Mouse (Mus musculus) heart, postnatal 4 days (tissue): ENCODE measurements around the gene Gm29609. TPM values are rescaled to one million over a fixed set of nuclear protein-coding genes. Genes with fewer than 3 reads are reported as not detected.
"Not testable (repeated sequence)": the region's sequence is repeated elsewhere in the genome, so short reads cannot be mapped to it uniquely, and the experiment has no call there.

ENCODE experiments used
- DNase-seq: peaks from one replicate; pipeline ENCODE4 v3.0.0; 2021
- total RNA-seq, 2 experiments: library from RNA; stranded (reverse); gene quantifications; 2 replicates each; pipeline ENCODE4 v1.2.3; 2021

Gene Gm29609
- 1 to 10 TPM in 1 of 2 experiments, under 1 TPM in 1; 0.86 to 1.1 TPM for total RNA-seq

DNA sequence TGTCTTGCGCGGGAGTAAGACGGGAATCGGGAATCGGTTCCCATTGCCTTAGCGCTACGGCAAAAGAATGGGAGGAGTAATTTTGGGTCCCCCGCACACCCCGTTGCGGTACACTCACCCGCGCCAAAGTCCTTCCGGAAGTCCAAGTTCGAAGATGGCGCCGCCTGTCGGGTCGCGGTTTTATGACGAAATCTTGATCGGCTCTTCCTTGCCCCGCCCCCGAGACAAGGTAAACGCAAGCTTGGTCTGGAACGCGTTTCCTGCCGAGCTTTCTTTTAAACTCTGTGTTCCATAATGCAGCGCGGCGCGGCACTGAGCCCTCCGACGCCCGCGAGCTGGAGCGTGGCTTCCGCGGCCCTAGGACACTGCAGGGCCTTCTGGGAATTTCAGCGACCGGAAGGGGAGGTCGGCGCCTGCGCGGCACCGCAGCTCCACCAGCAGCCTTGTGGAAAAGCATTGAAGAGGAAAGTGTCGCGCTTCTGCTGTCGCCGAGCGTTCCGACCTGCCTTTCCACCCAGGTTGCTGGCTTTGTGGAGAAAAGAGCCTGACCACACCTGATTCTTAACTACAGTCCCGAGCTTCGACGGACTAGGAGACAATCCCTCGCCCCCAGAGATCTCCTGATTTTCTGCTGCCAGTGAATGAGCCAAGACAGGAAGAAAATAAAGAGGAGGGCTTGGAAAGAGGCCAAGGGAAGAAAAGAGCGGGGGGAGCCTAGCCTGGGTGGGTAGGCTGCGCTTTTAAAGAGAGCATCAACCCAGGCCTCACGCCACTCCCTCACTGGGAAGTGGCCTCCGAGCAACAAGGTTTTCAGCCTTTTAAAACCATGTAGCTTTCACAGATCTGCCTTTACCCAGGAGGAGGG is at the start of gene Gm29609, which contains the start of gene Gtf3c2:
Gene Gm29609 (minus strand): TSS at position 146 of the 865 bp plus-strand sequence.
Gene Gtf3c2 (minus strand): TSS at position 379 of the 865 bp plus-strand sequence.
- peak; percentile 95 for DNase-seq

GRCm38 (mm10) chr5:31226641-31227040 is 46.9 kb upstream of the Gm29609 start:
- no peak for DNase-seq

- DNase-seq, result no peak
These were observed 43.0 kb upstream of the Gm29609 start for GRCm38 (mm10) chr5:31222696-31223095.

DNA sequence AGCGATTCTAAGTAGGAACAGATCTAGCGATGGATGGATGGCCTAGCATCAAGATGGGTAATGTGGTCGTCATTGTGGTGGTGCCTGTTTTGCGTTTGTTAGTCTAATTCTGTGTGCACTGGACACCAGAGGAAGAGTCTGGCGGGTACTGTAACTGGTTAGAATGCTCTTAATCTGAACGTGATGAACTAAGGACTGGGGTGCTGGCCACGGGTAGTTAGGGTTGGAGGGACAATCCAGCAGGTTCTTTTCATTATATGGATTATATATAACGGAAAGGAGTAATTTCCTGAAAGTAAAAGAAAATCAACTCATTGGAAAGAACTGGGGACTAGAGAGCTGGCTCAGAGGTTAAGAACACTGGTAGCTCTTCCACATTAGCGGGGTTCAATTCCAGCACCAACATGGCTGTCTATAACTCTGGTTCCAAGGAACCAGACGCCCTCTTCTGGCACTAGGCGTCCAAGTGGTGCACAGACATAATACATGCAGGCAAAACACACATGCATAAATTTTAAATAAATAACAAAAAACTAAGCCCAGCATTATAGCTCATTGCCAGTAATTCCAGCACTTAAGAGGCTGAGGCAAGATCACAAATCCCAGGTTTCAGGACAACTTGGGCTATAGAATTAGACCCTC is 41.7 kb upstream of the Gm29609 start:
- DNase-seq, result peak; percentile 27

DNA sequence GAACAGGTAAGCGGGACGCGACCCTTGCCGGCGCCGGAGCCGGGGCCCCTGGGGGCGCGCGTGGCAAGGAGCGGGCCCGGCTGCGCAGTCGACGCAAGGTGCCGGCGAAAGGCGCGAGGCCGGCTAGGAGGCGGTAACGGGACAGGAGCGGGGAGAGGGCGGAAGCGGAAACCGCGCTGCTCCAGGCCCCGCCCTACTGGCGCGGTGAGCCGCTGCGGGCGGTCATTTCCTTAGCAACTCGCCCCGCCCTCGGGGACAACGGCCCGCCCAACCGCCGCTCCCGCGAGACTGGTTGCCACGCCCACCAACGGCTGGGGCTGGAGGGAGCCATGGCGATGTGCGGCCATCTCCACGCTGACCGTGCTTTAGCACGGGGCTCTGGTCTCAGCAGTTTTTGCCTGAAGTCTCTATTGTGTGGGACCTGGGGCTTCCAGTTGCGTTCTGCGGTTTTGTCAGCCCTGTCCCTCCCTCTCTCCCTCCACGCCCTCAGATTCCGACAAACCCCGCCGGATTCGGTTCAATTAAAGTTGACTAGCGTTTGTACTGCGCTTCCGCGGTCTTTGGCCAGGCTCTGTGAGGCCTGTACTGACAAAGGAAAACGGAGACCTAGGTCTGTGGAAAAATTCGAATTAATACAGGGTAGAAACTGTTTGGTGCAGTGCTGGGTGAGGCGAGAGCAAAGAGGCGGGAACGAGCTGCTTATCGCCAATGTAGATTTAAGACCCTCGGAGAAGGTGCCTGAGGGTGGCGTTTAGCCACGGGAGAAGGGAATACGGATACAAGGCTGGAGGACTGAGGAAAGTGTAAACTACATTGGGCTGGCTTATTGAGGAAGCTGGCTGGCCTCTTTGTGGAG is 41.0 kb upstream of the Gm29609 start, which contains the start of gene Ppm1g:
Gene Ppm1g (minus strand): TSS at position 240 of the 856 bp plus-strand sequence.
- DNase-seq, result peak; percentile 99

DNA sequence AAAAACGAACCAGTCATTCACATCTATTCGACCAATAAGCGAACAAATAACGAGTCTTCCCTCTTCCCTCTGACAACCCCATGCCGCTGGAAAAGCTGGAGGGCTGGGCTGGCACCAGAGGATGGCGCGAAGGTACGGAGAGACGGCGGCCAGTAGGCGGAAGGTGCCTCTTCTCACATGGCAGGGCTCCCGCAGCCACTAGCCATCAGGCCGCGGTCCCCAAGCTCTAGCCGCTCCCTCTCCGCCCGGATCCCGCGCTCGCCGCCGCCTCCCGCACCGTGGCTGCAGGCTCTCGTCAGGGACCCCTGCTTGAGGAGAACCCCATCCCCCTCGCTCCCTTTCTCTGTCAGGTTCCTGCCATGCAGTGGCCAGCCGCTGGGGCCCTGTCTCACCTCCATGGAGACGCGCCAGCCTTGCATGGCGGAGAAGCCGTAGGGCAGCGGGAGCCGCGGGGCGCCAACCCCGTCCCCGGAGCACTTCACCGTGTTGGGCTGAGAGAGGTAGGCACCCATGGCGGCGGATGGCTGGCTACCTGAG is 40.3 kb upstream of the Gm29609 start:
- peak; percentile 70 for DNase-seq

- DNase-seq, result no peak
These were observed 39.8 kb upstream of the Gm29609 start for GRCm38 (mm10) chr5:31219474-31219873.

DNA sequence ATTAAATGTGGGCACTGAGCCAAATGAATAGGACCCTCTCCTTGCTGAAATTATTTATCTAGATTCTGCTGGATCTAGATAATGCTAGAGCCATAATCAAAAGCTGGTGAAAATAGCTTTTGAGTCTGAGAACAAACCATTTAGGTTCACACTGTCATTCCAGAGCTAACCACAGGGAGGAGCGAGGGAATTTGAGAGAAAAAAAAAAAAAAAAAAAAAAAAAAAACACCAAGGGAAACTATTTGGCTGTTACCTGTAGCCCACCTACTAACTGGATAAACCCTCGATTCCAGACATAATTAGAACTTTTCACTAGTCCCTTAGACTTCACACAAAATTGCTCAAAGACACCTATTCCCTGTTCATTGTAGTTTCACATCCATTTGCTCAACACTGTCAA is 39.4 kb upstream of the Gm29609 start:
- DNase-seq, result no peak

DNA sequence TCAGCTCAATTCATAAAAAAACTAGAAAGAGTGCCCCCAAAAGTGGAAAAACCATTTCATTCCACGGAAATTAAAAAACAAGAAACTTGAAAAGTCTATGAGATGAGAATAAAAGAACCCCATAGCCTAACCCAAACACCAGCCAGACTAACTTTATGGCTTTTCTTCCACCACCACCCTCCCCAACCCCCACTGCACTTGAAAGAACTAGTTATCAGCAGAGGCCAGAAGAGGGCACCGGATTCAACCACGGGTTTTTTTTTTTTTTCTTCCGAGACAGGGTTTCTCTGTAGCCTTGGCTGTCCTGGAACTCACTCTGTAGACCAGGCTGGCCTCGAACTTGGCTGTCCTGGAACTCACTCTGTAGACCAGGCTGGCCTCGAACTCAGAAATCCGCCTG is 38.6 kb upstream of the Gm29609 start:
- no peak for DNase-seq

GRCm38 (mm10) chr5:31216554-31216953 is 36.8 kb upstream of the Gm29609 start:
- not testable (repeated sequence) for DNase-seq

DNA sequence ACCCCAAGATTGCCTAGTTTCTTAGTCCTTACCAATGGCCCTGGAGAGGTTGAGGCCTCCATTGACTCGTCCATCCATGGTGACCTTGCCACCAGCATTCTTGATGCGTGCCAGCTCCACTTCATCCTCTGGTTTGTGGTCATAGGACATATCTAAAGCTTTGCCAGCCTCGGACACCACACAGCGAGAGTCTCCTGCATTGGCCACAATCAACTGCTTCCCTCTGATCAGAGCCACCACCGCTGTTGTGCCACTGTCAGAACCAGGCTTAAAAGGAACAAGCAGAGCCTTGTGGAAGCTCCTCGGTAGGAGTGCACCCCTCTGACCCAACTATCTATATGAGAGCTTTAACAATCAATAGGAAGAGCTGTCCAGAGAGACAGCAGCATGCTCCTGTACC is 24.7 kb upstream of the Gm29609 start:
- no peak for DNase-seq

DNA sequence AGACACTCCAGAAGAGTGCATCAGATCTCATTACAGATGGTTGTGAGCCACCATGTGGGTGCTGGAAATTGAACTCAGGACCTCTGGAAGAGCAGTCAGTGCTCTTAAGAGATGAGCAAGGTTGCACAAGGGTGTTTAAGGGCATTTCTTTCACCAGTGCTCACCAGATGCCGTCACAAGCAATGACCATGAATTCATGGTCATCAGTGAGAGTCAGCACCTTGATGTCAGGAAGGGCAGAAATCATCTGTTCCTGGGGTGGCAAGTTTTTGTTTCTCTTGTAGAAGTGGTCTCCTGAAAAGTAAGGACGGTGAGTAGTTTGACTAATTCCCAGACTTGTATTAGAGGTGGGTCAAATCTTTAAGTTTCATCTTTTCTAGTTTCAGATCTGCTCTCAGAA is 24.2 kb upstream of the Gm29609 start:
- DNase-seq, result no peak

GRCm38 (mm10) chr5:31202933-31203332 is 23.2 kb upstream of the Gm29609 start:
- no peak for DNase-seq

DNA sequence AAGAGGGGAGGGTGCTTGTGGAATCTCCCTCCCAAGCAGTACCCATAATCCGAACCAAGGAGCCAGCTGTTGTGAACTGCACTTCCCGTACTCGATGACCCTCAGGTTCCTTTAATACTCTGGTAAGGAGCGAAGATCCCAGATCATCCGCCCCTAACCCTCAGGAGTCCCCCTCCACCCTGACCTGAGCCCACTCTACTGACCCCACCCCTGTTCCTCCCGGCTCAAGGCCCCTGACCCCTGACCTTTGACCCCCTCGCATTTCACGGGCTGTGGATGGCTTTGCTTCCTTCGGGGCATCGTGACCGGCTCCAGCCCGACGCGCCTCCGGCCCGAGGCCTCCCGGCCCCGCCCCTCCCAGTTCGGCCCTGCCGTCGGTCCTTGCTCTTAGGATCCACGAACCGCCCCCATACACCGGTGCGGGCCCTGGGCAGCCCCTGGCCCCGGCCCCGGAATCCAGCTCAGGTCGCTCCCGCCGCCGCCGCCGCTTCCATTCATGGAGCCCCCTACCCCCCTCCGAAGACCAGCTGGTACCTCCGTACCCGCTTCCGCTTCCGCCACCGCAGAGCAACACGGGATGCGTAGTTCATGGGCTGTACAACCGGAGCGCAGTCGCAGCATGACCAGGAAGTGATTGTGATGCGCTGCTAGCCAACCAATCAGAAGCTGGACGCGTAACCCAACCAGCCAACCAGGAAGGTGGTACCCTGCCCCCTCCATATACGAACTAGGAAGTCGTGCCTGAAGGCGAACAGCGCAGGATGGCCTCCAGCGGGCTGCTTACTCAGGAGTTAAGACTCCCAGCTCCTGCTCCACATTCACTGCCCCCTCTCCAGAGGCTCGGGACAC is 22.3 kb upstream of the Gm29609 start, which contains the start of gene Zfp513:
Gene Zfp513 (minus strand): TSS at position 562 of the 849 bp plus-strand sequence.
- DNase-seq, result peak; percentile 95

- no peak for DNase-seq
These were observed 21.5 kb upstream of the Gm29609 start for GRCm38 (mm10) chr5:31201042-31201741.

DNA sequence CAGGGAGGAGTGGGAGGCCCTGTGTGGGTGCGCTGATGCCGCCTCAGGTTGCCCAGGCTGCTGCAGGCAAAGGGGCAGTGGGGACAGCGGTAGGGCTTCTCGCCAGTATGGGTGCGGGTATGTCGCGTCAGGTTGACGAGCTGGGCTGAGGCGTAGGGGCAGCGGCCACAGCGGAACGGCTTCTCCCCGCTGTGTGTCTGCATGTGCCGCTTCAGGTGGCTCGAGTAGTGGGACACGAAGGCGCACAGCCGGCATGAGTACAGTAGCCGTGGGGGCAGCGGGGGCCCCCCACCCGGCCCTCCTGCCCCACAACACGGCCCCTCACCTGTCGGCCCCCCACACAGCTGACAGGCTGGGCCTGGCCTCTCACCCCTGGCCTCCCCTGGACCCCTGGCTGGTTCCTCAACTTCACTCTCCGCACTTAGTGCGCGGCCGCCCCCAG is 20.6 kb upstream of the Gm29609 start:
- no peak for DNase-seq

GRCm38 (mm10) chr5:31199893-31200292 is 20.2 kb upstream of the Gm29609 start:
- no peak for DNase-seq

GRCm38 (mm10) chr5:31199321-31199892 is 19.7 kb upstream of the Gm29609 start:
- DNase-seq, result no peak

DNA sequence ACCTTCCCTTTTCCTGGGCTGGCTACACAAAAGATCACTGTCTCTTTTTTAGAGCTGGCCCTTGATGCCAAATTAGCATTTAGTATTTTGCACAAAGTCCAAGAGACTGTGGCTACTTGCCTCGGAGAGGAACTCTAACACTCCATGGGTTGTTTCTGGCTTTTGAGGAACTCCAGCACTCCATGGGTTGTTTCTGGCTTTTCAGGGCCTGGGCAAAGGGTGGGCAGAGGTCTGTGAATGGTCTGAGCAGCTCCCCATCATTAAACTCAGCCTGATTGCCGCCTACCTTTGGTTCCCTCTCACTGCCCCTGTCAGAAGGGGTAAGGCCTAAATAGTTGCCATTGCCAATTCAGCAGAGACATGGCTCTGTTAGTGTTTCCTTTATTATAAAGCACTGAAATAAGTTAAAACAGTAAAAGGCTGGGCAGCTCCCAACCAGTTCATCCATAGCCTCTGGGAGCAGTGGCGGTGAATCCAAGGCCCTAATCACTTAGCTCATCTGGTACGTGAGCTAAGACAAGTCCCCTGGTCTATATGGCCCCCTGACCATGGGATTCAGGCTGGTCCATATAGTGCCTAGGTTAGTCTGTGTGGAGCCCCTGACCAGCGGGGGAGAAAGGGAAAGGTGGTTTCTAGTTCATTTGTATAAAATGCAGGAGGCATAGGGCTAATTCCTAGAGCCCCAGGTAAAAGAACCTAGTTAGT is 19.1 kb upstream of the Gm29609 start:
- no peak for DNase-seq
